Mouse (Mus musculus) CH12.LX (cell line): ENCODE data around the gene Ptms.

Experiments
- CTCF ChIP-seq, 2 experiments: IDR thresholded peaks in 1 of 2; conservative IDR thresholded peaks in 1 of 2; 2 replicates each; pipeline ENCODE4 v1.5.1; 2011 to 2012; ENCODE audit warnings: low read depth in 2 of 2, low read length in 2 of 2, improper control_type of control experiment in 1 of 2, inconsistent platforms in 1 of 2, mild to moderate bottlenecking in 1 of 2, moderate library complexity in 1 of 2
- EP300 ChIP-seq: IDR thresholded peaks from 2 replicates; pipeline ENCODE4 v1.6.1; 2011; ENCODE audit warnings: low read length, improper control_type of control experiment
- MAFK ChIP-seq: IDR thresholded peaks from 2 replicates; pipeline ENCODE4 v1.6.1; 2011; ENCODE audit warnings: low read length, improper control_type of control experiment; ENCODE audit not compliant: insufficient replicate concordance
- POLR2A ChIP-seq: IDR thresholded peaks from 2 replicates; pipeline ENCODE4 v1.6.1; 2011; ENCODE audit warnings: low read depth, mild to moderate bottlenecking, improper control_type of control experiment, low read length
- POLR2AphosphoS2 ChIP-seq: IDR thresholded peaks from 2 replicates; pipeline ENCODE4 v1.6.1; 2011; ENCODE audit warnings: low read depth, low read length, improper control_type of control experiment
- SIN3A ChIP-seq: IDR thresholded peaks from 2 replicates; pipeline ENCODE4 v1.6.1; 2012; ENCODE audit warnings: low read length, improper control_type of control experiment, inconsistent platforms
- ZKSCAN1 ChIP-seq: IDR thresholded peaks from 2 replicates; pipeline ENCODE4 v1.6.1; 2012; ENCODE audit warnings: low read depth, inconsistent platforms, low read length, improper control_type of control experiment, borderline replicate concordance

- TF ChIP-seq SIN3A (no peak), CTCF (conservative IDR thresholded peaks at IDR 0.05 in 1 of 2, IDR thresholded peaks at IDR 0.05 in 1 of 2; ENCODE audit: low read depth in 2 of 2, low read length in 2 of 2) (no peak), POLR2A (no peak), MAFK (no peak), POLR2AphosphoS2 (no peak), ZKSCAN1 (no peak), EP300 (no peak)
These were observed 12.4 kb upstream of the Ptms start for GRCm38 (mm10) chr6:124932314-124932695.
